Mouse (Mus musculus): Measurements from ENCODE around the gene Mgat2. TPM values are rescaled to one million over a fixed set of nuclear protein-coding genes. Genes with fewer than 3 reads are reported as not detected.

Mgat2 gene
- polyA plus RNA-seq (2011; ENCODE audit: insufficient read depth, insufficient read length, low read depth, missing spikeins): 23.9 and 24.8 TPM in 2 replicates

GRCm38 (mm10) chr12:69183583-69184308 is at the start of gene Mgat2, which contains the start of gene Rpl36al:
Mgat2 (plus strand) TSS chr12:69184157.
Rpl36al (minus strand) TSS chr12:69184083.
- TF ChIP-seq CTCF (IDR thresholded peaks at IDR 0.05; ENCODE audit: low read depth, low read length): no peak
- peak; percentile 24 for TF ChIP-seq POLR2A (IDR thresholded peaks at IDR 0.05; ENCODE audit: insufficient read depth, low read length)
- peak within 1 kb of the TSS; percentile 84 for H3K9ac ChIP-seq (ENCODE audit: low read depth, poor library complexity, severe bottlenecking)
- peak within 1 kb of the TSS; percentile 46 for H3K27ac ChIP-seq (ENCODE audit: insufficient read depth, low read length)
- H3K4me3 ChIP-seq (ENCODE audit: low read depth, low read length): peak within 1 kb of the TSS; percentile 97
- peaks cover 17% of the 10 kb centered on the region for H3K36me3 ChIP-seq (ENCODE audit: control insufficient read depth, insufficient read depth, low read length, poor library complexity, severe bottlenecking)
- H3K4me1 ChIP-seq (ENCODE audit: control insufficient read depth, insufficient read depth, low read length): no peaks in the 10 kb centered on the region
- no peaks in the 10 kb centered on the region for H3K27me3 ChIP-seq (ENCODE audit: control insufficient read depth, insufficient read depth, low read length, poor library complexity, severe bottlenecking)
- H3K9me3 ChIP-seq (replicated peaks; ENCODE audit: control insufficient read depth, insufficient read depth, low read length, poor library complexity, severe bottlenecking): no peaks in the 10 kb centered on the region

GRCm38 (mm10) chr12:69139201-69139600 is 44.8 kb upstream of the Mgat2 start:
- Histone ChIP-seq H3K4me3 (ENCODE audit: low read depth, low read length) (no peak overlapping the region), H3K27me3 (ENCODE audit: control insufficient read depth, insufficient read depth, low read length, poor library complexity, severe bottlenecking) (no peaks in the 10 kb centered on the region), H3K9ac (ENCODE audit: low read depth, poor library complexity, severe bottlenecking) (no peak overlapping the region), H3K9me3 (replicated peaks; ENCODE audit: control insufficient read depth, insufficient read depth, low read length, poor library complexity, severe bottlenecking) (no peaks in the 10 kb centered on the region), H3K27ac (ENCODE audit: insufficient read depth, low read length) (no peak overlapping the region), H3K4me1 (ENCODE audit: control insufficient read depth, insufficient read depth, low read length) (no peaks in the 10 kb centered on the region), H3K36me3 (ENCODE audit: control insufficient read depth, insufficient read depth, low read length, poor library complexity, severe bottlenecking) (no peaks in the 10 kb centered on the region)
- TF ChIP-seq CTCF (IDR thresholded peaks at IDR 0.05; ENCODE audit: low read depth, low read length): no peak
- TF ChIP-seq EP300 (IDR thresholded peaks at IDR 0.05; ENCODE audit: insufficient read depth, low read depth, low read length): no peak
- no peak for TF ChIP-seq POLR2A (IDR thresholded peaks at IDR 0.05; ENCODE audit: insufficient read depth, low read length)

GRCm38 (mm10) chr12:69139841-69140240 is 44.1 kb upstream of the Mgat2 start:
- H3K9ac ChIP-seq (ENCODE audit: low read depth, poor library complexity, severe bottlenecking): no peak overlapping the region

GRCm38 (mm10) chr12:69143460-69143859 is 40.5 kb upstream of the Mgat2 start:
- H3K9me3 ChIP-seq (replicated peaks; ENCODE audit: control insufficient read depth, insufficient read depth, low read length, poor library complexity, severe bottlenecking): no peaks in the 10 kb centered on the region
- TF ChIP-seq CTCF (IDR thresholded peaks at IDR 0.05; ENCODE audit: low read depth, low read length) (no peak), EP300 (IDR thresholded peaks at IDR 0.05; ENCODE audit: insufficient read depth, low read depth, low read length) (no peak), POLR2A (IDR thresholded peaks at IDR 0.05; ENCODE audit: insufficient read depth, low read length) (no peak)

More at GRCm38 (mm10) chr12:69139841-69140240, 44.1 kb upstream of the Mgat2 start:
- no peak overlapping the region for H3K27ac ChIP-seq (ENCODE audit: insufficient read depth, low read length)
- TF ChIP-seq POLR2A (IDR thresholded peaks at IDR 0.05; ENCODE audit: insufficient read depth, low read length): no peak
- no peak for TF ChIP-seq CTCF (IDR thresholded peaks at IDR 0.05; ENCODE audit: low read depth, low read length)
- TF ChIP-seq EP300 (IDR thresholded peaks at IDR 0.05; ENCODE audit: insufficient read depth, low read depth, low read length): no peak
- H3K36me3 ChIP-seq (ENCODE audit: control insufficient read depth, insufficient read depth, low read length, poor library complexity, severe bottlenecking): no peaks in the 10 kb centered on the region
- H3K4me3 ChIP-seq (ENCODE audit: low read depth, low read length): no peak overlapping the region
- no peaks in the 10 kb centered on the region for H3K9me3 ChIP-seq (replicated peaks; ENCODE audit: control insufficient read depth, insufficient read depth, low read length, poor library complexity, severe bottlenecking)
- H3K4me1 ChIP-seq (ENCODE audit: control insufficient read depth, insufficient read depth, low read length): no peaks in the 10 kb centered on the region
- no peaks in the 10 kb centered on the region for H3K27me3 ChIP-seq (ENCODE audit: control insufficient read depth, insufficient read depth, low read length, poor library complexity, severe bottlenecking)

GRCm38 (mm10) chr12:69147166-69147735 is 36.7 kb upstream of the Mgat2 start:
- Histone ChIP-seq H3K9me3 (replicated peaks; ENCODE audit: control insufficient read depth, insufficient read depth, low read length, poor library complexity, severe bottlenecking) (no peaks in the 10 kb centered on the region), H3K4me1 (ENCODE audit: control insufficient read depth, insufficient read depth, low read length) (no peaks in the 10 kb centered on the region), H3K27ac (ENCODE audit: insufficient read depth, low read length) (no peak overlapping the region), H3K4me3 (ENCODE audit: low read depth, low read length) (no peak overlapping the region), H3K9ac (ENCODE audit: low read depth, poor library complexity, severe bottlenecking) (no peak overlapping the region), H3K27me3 (ENCODE audit: control insufficient read depth, insufficient read depth, low read length, poor library complexity, severe bottlenecking) (no peaks in the 10 kb centered on the region), H3K36me3 (ENCODE audit: control insufficient read depth, insufficient read depth, low read length, poor library complexity, severe bottlenecking) (no peaks in the 10 kb centered on the region)
- TF ChIP-seq EP300 (IDR thresholded peaks at IDR 0.05; ENCODE audit: insufficient read depth, low read depth, low read length) (no peak), CTCF (IDR thresholded peaks at IDR 0.05; ENCODE audit: low read depth, low read length) (no peak), POLR2A (IDR thresholded peaks at IDR 0.05; ENCODE audit: insufficient read depth, low read length) (no peak)

More at GRCm38 (mm10) chr12:69143460-69143859, 40.5 kb upstream of the Mgat2 start:
- Histone ChIP-seq H3K27me3 (ENCODE audit: control insufficient read depth, insufficient read depth, low read length, poor library complexity, severe bottlenecking) (no peaks in the 10 kb centered on the region), H3K9ac (ENCODE audit: low read depth, poor library complexity, severe bottlenecking) (no peak overlapping the region), H3K4me1 (ENCODE audit: control insufficient read depth, insufficient read depth, low read length) (no peaks in the 10 kb centered on the region), H3K4me3 (ENCODE audit: low read depth, low read length) (no peak overlapping the region), H3K36me3 (ENCODE audit: control insufficient read depth, insufficient read depth, low read length, poor library complexity, severe bottlenecking) (no peaks in the 10 kb centered on the region), H3K27ac (ENCODE audit: insufficient read depth, low read length) (no peak overlapping the region)

- no peaks in the 10 kb centered on the region for H3K36me3 ChIP-seq (ENCODE audit: control insufficient read depth, insufficient read depth, low read length, poor library complexity, severe bottlenecking)
- H3K9me3 ChIP-seq (replicated peaks; ENCODE audit: control insufficient read depth, insufficient read depth, low read length, poor library complexity, severe bottlenecking): no peaks in the 10 kb centered on the region
- no peaks in the 10 kb centered on the region for H3K4me1 ChIP-seq (ENCODE audit: control insufficient read depth, insufficient read depth, low read length)
- TF ChIP-seq POLR2A (IDR thresholded peaks at IDR 0.05; ENCODE audit: insufficient read depth, low read length): no peak
- TF ChIP-seq CTCF (IDR thresholded peaks at IDR 0.05; ENCODE audit: low read depth, low read length): no peak
- no peak for TF ChIP-seq EP300 (IDR thresholded peaks at IDR 0.05; ENCODE audit: insufficient read depth, low read depth, low read length)
- H3K4me3 ChIP-seq (ENCODE audit: low read depth, low read length): no peak overlapping the region
- no peaks in the 10 kb centered on the region for H3K27me3 ChIP-seq (ENCODE audit: control insufficient read depth, insufficient read depth, low read length, poor library complexity, severe bottlenecking)
- no peak overlapping the region for H3K9ac ChIP-seq (ENCODE audit: low read depth, poor library complexity, severe bottlenecking)
- no peak overlapping the region for H3K27ac ChIP-seq (ENCODE audit: insufficient read depth, low read length)
These were observed 33.9 kb upstream of the Mgat2 start for GRCm38 (mm10) chr12:69150049-69150448.
